In the genomic region with DNA sequence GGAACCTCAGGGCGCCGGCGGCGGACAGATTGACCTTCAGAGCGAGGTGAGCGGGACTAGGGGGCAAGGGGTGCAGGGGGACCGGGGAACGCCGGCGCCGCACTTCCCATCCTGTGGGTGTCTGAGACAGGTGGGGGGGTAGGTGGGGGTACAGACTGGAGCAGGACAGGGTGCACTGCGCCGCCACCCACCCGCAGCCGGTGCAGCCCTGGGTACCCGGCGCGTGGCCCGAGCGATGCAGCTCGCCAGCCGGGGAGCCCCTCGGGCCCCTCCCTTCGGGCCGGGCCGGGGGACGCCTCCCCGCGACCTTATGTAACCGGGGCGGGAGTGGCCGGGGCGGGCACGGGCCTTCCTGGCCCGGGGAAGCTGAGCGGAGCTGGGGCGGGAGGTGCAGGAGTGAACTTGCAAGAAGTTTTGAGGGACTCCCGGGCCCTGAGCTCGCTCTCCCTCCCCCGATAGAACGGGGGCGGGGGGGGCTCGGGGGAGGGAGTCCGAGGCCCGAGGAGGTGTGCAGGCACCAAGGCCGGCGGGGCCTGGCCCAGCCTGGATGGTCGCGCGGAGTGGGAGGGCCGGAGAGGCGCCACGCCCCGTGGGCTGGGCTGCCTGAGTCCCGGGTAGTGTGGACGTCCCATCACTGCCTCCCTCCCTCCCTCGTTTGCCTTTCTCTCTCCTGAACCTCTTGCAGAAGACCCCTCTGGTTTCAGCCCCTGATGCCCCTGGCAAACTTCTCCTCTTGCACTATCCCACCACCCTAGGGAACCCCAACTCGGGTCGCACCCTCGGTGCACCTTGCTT, we compare ENCODE assay signal across 7 mouse cellular contexts. TPM values are rescaled to one million over a fixed set of nuclear protein-coding genes. Genes with fewer than 3 reads are reported as not detected.
DNase-seq lines count a peak whose midpoint lies in the region; ATAC-seq and TF ChIP-seq lines count a peak whose summit lies in the region.

No protein-coding gene starts in this region.

- intact Hi-C loops in heart, adult 2 months (cut with DNase I), result loop anchor here (2.0 kb wide), 1 partner anchor 43 kb away; the partner anchor contains the start of genes Gm21981 and Prickle4

- no peaks in the 10 kb centered on the region for H3K36me3 ChIP-seq in embryonic facial prominence, embryonic 13.5 days
- no peaks in the 10 kb centered on the region for H3K36me3 ChIP-seq in heart, adult 2 months (ENCODE audit: control insufficient read depth, insufficient read depth, low read length)
- no peaks in the 10 kb centered on the region for H3K36me3 ChIP-seq in limb, embryonic 14.5 days (ENCODE audit: control insufficient read depth, insufficient read depth, low read length)
- H3K36me3 ChIP-seq in midbrain, embryonic 16.5 days (ENCODE audit: control insufficient read depth, insufficient read depth, low read length), result no peaks in the 10 kb centered on the region

- H3K4me1 ChIP-seq in embryonic facial prominence, embryonic 13.5 days, result peaks cover 17% of the 10 kb centered on the region
- peaks cover 10% of the 10 kb centered on the region for H3K4me1 ChIP-seq in heart, adult 2 months (ENCODE audit: control insufficient read depth, insufficient read depth, low read length)
- H3K4me1 ChIP-seq in limb, embryonic 14.5 days (ENCODE audit: control insufficient read depth, insufficient read depth, low read length), result peaks cover 15% of the 10 kb centered on the region
- peaks cover 15% of the 10 kb centered on the region for H3K4me1 ChIP-seq in midbrain, embryonic 16.5 days (ENCODE audit: control insufficient read depth, insufficient read depth, low read length)

- H3K9ac ChIP-seq in embryonic facial prominence, embryonic 13.5 days, result peak overlapping the region; percentile 77
- H3K9ac ChIP-seq in heart, adult 2 months (ENCODE audit: low read depth, low read length), result peak overlapping the region; percentile 98
- peak overlapping the region; percentile 68 for H3K9ac ChIP-seq in limb, embryonic 14.5 days (ENCODE audit: low read depth, low read length, severe bottlenecking)
- peak overlapping the region; percentile 68 for H3K9ac ChIP-seq in midbrain, embryonic 16.5 days (ENCODE audit: low read depth, low read length)

- H3K4me3 ChIP-seq in embryonic facial prominence, embryonic 13.5 days, result peak overlapping the region; percentile 73
- H3K4me3 ChIP-seq in heart, adult 2 months, result peak overlapping the region; percentile 90
- peak overlapping the region; percentile 73 for H3K4me3 ChIP-seq in limb, embryonic 14.5 days (replicated peaks; ENCODE audit: low read length)
- peak overlapping the region; percentile 65 for H3K4me3 ChIP-seq in midbrain, embryonic 16.5 days (ENCODE audit: low read depth, low read length)

- peak overlapping the region; percentile 98 for H3K4me2 ChIP-seq in embryonic facial prominence, embryonic 13.5 days
- peak overlapping the region; percentile 94 for H3K4me2 ChIP-seq in limb, embryonic 14.5 days (replicated peaks; ENCODE audit: low read depth, low read length, severe bottlenecking)
- peak overlapping the region; percentile 94 for H3K4me2 ChIP-seq in midbrain, embryonic 16.5 days (ENCODE audit: low read length)

- H3K27ac ChIP-seq in embryonic facial prominence, embryonic 13.5 days, result peak overlapping the region; percentile 69
- H3K27ac ChIP-seq in heart, adult 2 months, result peak overlapping the region; percentile 99
- peak overlapping the region; percentile 84 for H3K27ac ChIP-seq in limb, embryonic 14.5 days (replicated peaks; ENCODE audit: low read depth, low read length)
- no peak overlapping the region for H3K27ac ChIP-seq in midbrain, embryonic 16.5 days (ENCODE audit: low read length)

- peak; percentile 93 for DNase-seq in adrenal gland, postnatal 14 days
- peak; percentile 94 to 95 for DNase-seq in heart, adult 2 months
- DNase-seq in kidney, adult 8-10 months, result peak; percentile 94 to 95
- peak; percentile 88 for DNase-seq in limb, embryonic 14.5 days (ENCODE audit: low spot score)
- peak; percentile 75 to 80 for DNase-seq in spleen, postnatal 14 days (ENCODE audit: low spot score in 2 of 2)

- H3K9me3 ChIP-seq in embryonic facial prominence, embryonic 13.5 days, result no peaks in the 10 kb centered on the region
- H3K9me3 ChIP-seq in limb, embryonic 14.5 days (ENCODE audit: control insufficient read depth, low read length), result no peaks in the 10 kb centered on the region
- no peaks in the 10 kb centered on the region for H3K9me3 ChIP-seq in midbrain, embryonic 16.5 days (replicated peaks; ENCODE audit: control insufficient read depth, low read length, poor library complexity, severe bottlenecking)

- peaks cover 21% of the 10 kb centered on the region for H3K27me3 ChIP-seq in embryonic facial prominence, embryonic 13.5 days
- H3K27me3 ChIP-seq in heart, adult 2 months (ENCODE audit: control insufficient read depth, insufficient read depth, low read length), result no peaks in the 10 kb centered on the region
- no peaks in the 10 kb centered on the region for H3K27me3 ChIP-seq in limb, embryonic 14.5 days (ENCODE audit: control insufficient read depth, insufficient read depth, low read length)
- H3K27me3 ChIP-seq in midbrain, embryonic 16.5 days (ENCODE audit: control insufficient read depth, insufficient read depth, low read depth, low read length), result peaks cover 17% of the 10 kb centered on the region

- 0 out of 2 replicates have a peak, but pooled peaks have one; percentile 25 for TF ChIP-seq EP300 in heart, adult 2 months (IDR thresholded peaks at IDR 0.05; ENCODE audit: insufficient read depth, low read depth, low read length)

- WGBS in embryonic facial prominence, embryonic 13.5 days, result under 1% methylated on average over 52 of the region's 60 CpGs
- 3% methylated on average over 48 of the region's 60 CpGs for WGBS in heart, adult 2 months
- 1% methylated on average over 35 of the region's 60 CpGs for WGBS in limb, embryonic 14.5 days
- WGBS in midbrain, embryonic 16.5 days, result under 1% methylated on average over 35 of the region's 60 CpGs

- peak; percentile 61; the same call in 1 of the 2 replicates for TF ChIP-seq POLR2A in heart, adult 2 months (IDR thresholded peaks at IDR 0.05; ENCODE audit: insufficient read depth, low read depth, low read length)
- no peak for TF ChIP-seq POLR2A in limb, embryonic 14.5 days (IDR thresholded peaks at IDR 0.05; ENCODE audit: borderline replicate concordance, extremely low read depth, insufficient read depth, insufficient read length)

- TF ChIP-seq CTCF in heart, adult 2 months (IDR thresholded peaks at IDR 0.05), result no peak

- ATAC-seq in embryonic facial prominence, embryonic 13.5 days (ENCODE audit: insufficient number of reproducible peaks, insufficient read depth, low FRiP score, low TSS enrichment, low read depth), result peak; percentile 79
- ATAC-seq in limb, embryonic 14.5 days (ENCODE audit: low FRiP score, low read depth), result peak; percentile 90
- peak; percentile 78 for ATAC-seq in midbrain, embryonic 16.5 days

- peaks cover 1% of the 10 kb centered on the region; the same call in 1 of the 2 replicates for H3K79me2 ChIP-seq in heart, adult 2 months (replicated peaks; ENCODE audit: control insufficient read depth, insufficient read depth, low read length)

RNA-seq across cellular contexts. Expression of gene Tfeb, which starts 0.6 kb away (rescaled TPM):
- total RNA-seq in adrenal gland, postnatal 14 days (2021), result 18.9 and 22.3 TPM in 2 replicates
- 6.7 and 6.8 TPM in 2 replicates for polyA plus RNA-seq in embryonic facial prominence, embryonic 13.5 days (2015; fragmentation: Nextera tagmentation; extraction: Ambion mirVana)
- 10 to 100 TPM; 36.8 to 42.7 TPM for total RNA-seq in heart, adult 2 months (2021)
- 33.5 and 35.1 TPM in 2 replicates for polyA plus RNA-seq in heart, adult 2 months (2012; rRNA removed)
- 12.2 and 13.2 TPM in 2 replicates for polyA plus RNA-seq in limb, embryonic 14.5 days (2012; rRNA removed)
- polyA plus RNA-seq in limb, embryonic 14.5 days (2014; fragmentation: Nextera tagmentation; extraction: Ambion mirVana), result 10.6 and 11.5 TPM in 2 replicates
- 2.9 and 3.0 TPM in 2 replicates for polyA plus RNA-seq in midbrain, embryonic 16.5 days (2015; fragmentation: Nextera tagmentation; extraction: Ambion mirVana)

RNA-seq across cellular contexts. Expression of gene Pgc, which starts 10.8 kb away (rescaled TPM):
- total RNA-seq in adrenal gland, postnatal 14 days (2021), result not detected in 2 replicates
- not detected in 2 replicates for polyA plus RNA-seq in embryonic facial prominence, embryonic 13.5 days (2015; fragmentation: Nextera tagmentation; extraction: Ambion mirVana)
- not detected for total RNA-seq in heart, adult 2 months (2021)
- polyA plus RNA-seq in heart, adult 2 months (2012; rRNA removed), result 0.59 TPM in 2 replicates
- 0.55 and 1.4 TPM in 2 replicates for polyA plus RNA-seq in limb, embryonic 14.5 days (2012; rRNA removed)
- 0.18 and 0.23 TPM in 2 replicates for polyA plus RNA-seq in limb, embryonic 14.5 days (2014; fragmentation: Nextera tagmentation; extraction: Ambion mirVana)
- polyA plus RNA-seq in midbrain, embryonic 16.5 days (2015; fragmentation: Nextera tagmentation; extraction: Ambion mirVana), result 0.13 TPM in 1 of 2 replicates, not detected in the other

RNA-seq across cellular contexts. Expression of gene Prickle4, which starts 42.9 kb away (rescaled TPM):
- 4.5 and 4.8 TPM in 2 replicates for total RNA-seq in adrenal gland, postnatal 14 days (2021)
- 0.60 and 0.91 TPM in 2 replicates for polyA plus RNA-seq in embryonic facial prominence, embryonic 13.5 days (2015; fragmentation: Nextera tagmentation; extraction: Ambion mirVana)
- total RNA-seq in heart, adult 2 months (2021), result 1 to 10 TPM; 3.7 to 3.9 TPM
- polyA plus RNA-seq in heart, adult 2 months (2012; rRNA removed), result 4.0 and 8.3 TPM in 2 replicates
- 0.52 and 1.9 TPM in 2 replicates for polyA plus RNA-seq in limb, embryonic 14.5 days (2012; rRNA removed)
- polyA plus RNA-seq in limb, embryonic 14.5 days (2014; fragmentation: Nextera tagmentation; extraction: Ambion mirVana), result 1.3 TPM in 2 replicates
- polyA plus RNA-seq in midbrain, embryonic 16.5 days (2015; fragmentation: Nextera tagmentation; extraction: Ambion mirVana), result 0.77 and 2.4 TPM in 2 replicates

RNA-seq across cellular contexts. Expression of gene Gm21981, which starts 43.2 kb away (rescaled TPM):
- total RNA-seq in adrenal gland, postnatal 14 days (2021), result 0.90 and 1.4 TPM in 2 replicates
- 0.39 and 0.54 TPM in 2 replicates for polyA plus RNA-seq in embryonic facial prominence, embryonic 13.5 days (2015; fragmentation: Nextera tagmentation; extraction: Ambion mirVana)
- under 1 TPM; 0.78 to 0.89 TPM for total RNA-seq in heart, adult 2 months (2021)
- 0.73 and 1.2 TPM in 2 replicates for polyA plus RNA-seq in heart, adult 2 months (2012; rRNA removed)
- polyA plus RNA-seq in limb, embryonic 14.5 days (2012; rRNA removed), result 2.6 and 3.0 TPM in 2 replicates
- 1.3 and 1.7 TPM in 2 replicates for polyA plus RNA-seq in limb, embryonic 14.5 days (2014; fragmentation: Nextera tagmentation; extraction: Ambion mirVana)
- polyA plus RNA-seq in midbrain, embryonic 16.5 days (2015; fragmentation: Nextera tagmentation; extraction: Ambion mirVana), result 0.88 and 0.92 TPM in 2 replicates

RNA-seq across cellular contexts. Expression of gene Frs3, which starts 48.6 kb away (rescaled TPM):
- 3.8 and 4.8 TPM in 2 replicates for total RNA-seq in adrenal gland, postnatal 14 days (2021)
- polyA plus RNA-seq in embryonic facial prominence, embryonic 13.5 days (2015; fragmentation: Nextera tagmentation; extraction: Ambion mirVana), result 7.5 TPM in 2 replicates
- total RNA-seq in heart, adult 2 months (2021), result 1 to 10 TPM; 4.8 to 5.2 TPM
- polyA plus RNA-seq in heart, adult 2 months (2012; rRNA removed), result 10.8 and 11.7 TPM in 2 replicates
- 16.0 and 26.2 TPM in 2 replicates for polyA plus RNA-seq in limb, embryonic 14.5 days (2012; rRNA removed)
- polyA plus RNA-seq in limb, embryonic 14.5 days (2014; fragmentation: Nextera tagmentation; extraction: Ambion mirVana), result 5.4 TPM in 2 replicates
- polyA plus RNA-seq in midbrain, embryonic 16.5 days (2015; fragmentation: Nextera tagmentation; extraction: Ambion mirVana), result 46.0 and 54.1 TPM in 2 replicates
